Mouse (Mus musculus): ENCODE data around the gene Tssk3. TPM values are rescaled to one million over a fixed set of nuclear protein-coding genes. Genes with fewer than 3 reads are reported as not detected.

The Tssk3 gene
- polyA plus RNA-seq, 1 experiment = not detected

DNA sequence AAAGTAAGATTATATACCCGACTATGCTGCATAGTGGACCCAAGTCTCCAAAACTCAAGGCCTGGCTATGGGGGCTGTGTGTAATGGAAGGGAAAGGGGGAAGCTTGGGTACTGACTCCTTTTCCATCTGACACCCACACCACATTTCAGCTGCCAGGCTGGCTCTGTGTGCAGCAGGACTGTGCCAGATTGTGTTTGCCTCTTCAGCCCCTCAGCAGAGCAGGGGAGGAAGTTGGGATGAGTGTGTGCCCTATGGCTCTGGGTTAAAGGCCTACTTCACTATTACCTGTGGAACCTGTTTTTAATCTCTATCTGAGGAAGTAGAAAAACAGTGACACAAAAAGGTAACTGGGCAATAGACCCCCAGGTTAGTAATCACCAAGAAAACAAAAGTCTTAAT is 9.7 kb downstream of the Tssk3 start:
- 88% methylated on average over 1 of the region's 1 CpGs for WGBS
- Histone ChIP-seq H3K4me1 (ENCODE audit: control insufficient read depth, insufficient read depth, low read length) (no peaks in the 10 kb centered on the region; the same call in 1 of the 2 replicates), H3K27ac (ENCODE audit: insufficient read depth, low read depth, low read length) (no peak overlapping the region), H3K4me3 (ENCODE audit: insufficient read depth, low read depth, low read length) (no peak overlapping the region)
- no peak for TF ChIP-seq CTCF (IDR thresholded peaks at IDR 0.05; ENCODE audit: insufficient read depth, low read depth, low read length)
- TF ChIP-seq POLR2A (IDR thresholded peaks at IDR 0.05; ENCODE audit: insufficient read depth, low read depth, low read length) = no peak

DNA sequence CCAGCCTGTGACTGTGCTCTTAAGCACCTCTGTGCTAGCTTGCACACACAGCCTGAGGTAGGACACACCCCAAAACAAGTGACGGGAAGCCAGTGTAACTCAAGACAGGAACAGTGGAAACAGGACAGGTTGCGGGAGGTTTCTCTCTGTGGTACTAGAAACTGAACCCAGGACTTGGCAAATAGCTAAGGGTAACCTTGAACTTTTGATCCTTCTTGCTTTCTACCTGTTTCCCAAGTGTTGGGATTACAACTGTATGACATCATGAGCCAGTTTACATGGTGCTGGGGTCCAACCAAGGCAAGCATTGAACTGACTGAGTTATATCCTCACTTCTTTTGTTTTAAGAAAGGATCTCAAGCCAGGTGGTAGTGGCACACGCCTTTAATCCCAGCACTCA is 11.0 kb downstream of the Tssk3 start:
- Histone ChIP-seq H3K27ac (ENCODE audit: insufficient read depth, low read depth, low read length) (no peak overlapping the region), H3K4me1 (ENCODE audit: control insufficient read depth, insufficient read depth, low read length) (no peaks in the 10 kb centered on the region; the same call in 1 of the 2 replicates), H3K4me3 (ENCODE audit: insufficient read depth, low read depth, low read length) (no peak overlapping the region)
- 90% methylated on average over 3 of the region's 3 CpGs for WGBS
- TF ChIP-seq POLR2A (IDR thresholded peaks at IDR 0.05; ENCODE audit: insufficient read depth, low read depth, low read length) (no peak), CTCF (IDR thresholded peaks at IDR 0.05; ENCODE audit: insufficient read depth, low read depth, low read length) (no peak)

DNA sequence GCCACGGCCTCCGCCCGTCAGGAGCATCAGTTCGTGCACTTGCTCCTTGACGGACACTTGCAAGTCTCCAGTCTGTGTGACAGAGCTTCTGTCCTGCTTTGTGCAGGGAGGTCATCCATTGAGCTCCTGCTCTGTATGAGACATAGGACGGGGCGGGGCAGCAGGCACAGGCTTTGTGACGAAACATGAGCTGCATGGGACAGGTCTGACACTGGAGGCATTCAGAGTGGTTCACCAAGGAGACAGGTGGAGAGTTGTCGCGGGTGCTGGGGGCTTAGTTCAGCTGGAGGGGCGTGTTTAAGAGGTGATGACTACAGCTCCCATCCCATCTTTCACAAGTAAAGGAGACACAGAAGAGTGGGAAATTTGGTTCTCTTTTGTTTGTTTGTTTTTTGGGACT is 14.8 kb downstream of the Tssk3 start:
- Histone ChIP-seq H3K27ac (ENCODE audit: insufficient read depth, low read depth, low read length) (no peak overlapping the region), H3K4me3 (ENCODE audit: insufficient read depth, low read depth, low read length) (no peak overlapping the region), H3K4me1 (ENCODE audit: control insufficient read depth, insufficient read depth, low read length) (no peaks in the 10 kb centered on the region; the same call in 1 of the 2 replicates)
- TF ChIP-seq POLR2A (IDR thresholded peaks at IDR 0.05; ENCODE audit: insufficient read depth, low read depth, low read length) = no peak
- no peak for TF ChIP-seq CTCF (IDR thresholded peaks at IDR 0.05; ENCODE audit: insufficient read depth, low read depth, low read length)
- WGBS = 92% methylated on average over 11 of the region's 11 CpGs

DNA sequence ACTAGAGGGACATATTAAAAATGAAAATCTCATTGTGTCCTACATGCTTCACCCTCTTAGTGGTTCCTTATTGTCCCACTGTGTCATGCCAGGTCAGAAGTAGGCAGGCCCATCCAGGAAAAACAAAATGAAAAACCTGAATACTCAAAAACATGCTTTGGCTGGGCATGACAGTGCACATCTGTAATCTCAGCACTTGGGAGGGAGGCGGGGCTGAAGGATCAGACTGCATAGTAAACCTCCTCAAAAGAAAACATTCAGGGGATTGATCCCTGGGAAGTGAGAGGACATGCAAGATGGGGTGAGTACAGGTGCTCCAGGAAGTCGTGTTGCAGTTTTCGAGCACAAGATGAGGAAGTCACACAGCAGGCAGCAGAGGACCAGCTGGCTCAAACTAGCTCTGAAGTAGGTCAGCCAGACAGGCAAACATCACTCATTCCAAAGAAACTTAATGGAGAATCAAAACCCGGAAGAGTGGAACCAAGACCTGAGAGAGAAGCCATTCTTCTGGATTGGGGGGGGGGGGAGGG is 26.5 kb downstream of the Tssk3 start:
- WGBS = 76% methylated on average over 4 of the region's 4 CpGs
- TF ChIP-seq POLR2A (IDR thresholded peaks at IDR 0.05; ENCODE audit: insufficient read depth, low read depth, low read length) = no peak
- no peak for TF ChIP-seq CTCF (IDR thresholded peaks at IDR 0.05; ENCODE audit: insufficient read depth, low read depth, low read length)
- Histone ChIP-seq H3K4me1 (ENCODE audit: control insufficient read depth, insufficient read depth, low read length) (peaks cover 8% of the 10 kb centered on the region), H3K4me3 (ENCODE audit: insufficient read depth, low read depth, low read length) (no peak overlapping the region), H3K27ac (ENCODE audit: insufficient read depth, low read depth, low read length) (no peak overlapping the region)

DNA sequence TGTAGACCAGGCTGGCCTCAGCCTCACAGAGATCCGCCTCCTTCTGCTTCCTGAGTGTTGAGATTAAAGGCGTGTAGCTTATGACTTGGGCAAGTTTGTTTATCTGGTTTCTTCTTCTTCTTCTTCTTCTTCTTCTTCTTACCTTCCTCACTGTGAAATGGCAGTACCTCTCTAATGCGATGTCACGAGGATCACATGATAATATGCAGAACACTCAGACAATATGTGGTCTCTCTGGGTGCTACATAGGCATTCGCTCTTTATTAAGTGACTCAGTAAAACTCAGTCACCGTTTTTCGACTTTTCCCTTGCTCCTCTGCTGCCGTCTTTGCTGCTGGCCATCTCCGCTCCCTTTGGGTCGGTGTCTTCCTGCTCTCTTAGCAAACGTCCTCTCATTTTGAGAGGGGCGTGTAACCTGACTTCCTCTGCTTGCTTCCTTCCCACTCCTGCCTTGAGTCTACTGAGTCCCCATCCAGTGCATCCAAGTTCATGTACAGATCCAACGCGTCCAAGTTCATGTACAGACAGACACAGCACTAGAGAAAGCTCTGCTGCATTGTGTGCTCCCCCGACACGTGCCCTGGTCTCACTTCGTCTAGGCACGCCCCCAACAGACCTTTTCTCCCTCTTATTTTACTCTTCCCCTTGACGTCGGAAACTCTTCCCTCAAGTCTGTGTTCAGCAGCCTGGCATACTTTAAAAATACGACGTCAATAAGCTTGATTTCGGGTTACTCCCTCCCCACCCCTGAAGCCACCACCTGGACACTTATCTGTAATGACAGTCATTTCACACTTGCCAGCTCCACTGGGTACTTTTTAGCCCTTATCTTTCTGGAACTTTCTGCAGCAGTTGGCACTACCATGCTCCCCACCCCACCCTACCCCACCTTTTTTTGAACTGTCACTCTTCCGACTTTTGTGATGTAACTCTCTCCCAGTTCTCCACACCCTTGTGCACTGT is 27.4 kb downstream of the Tssk3 start:
- TF ChIP-seq CTCF (IDR thresholded peaks at IDR 0.05; ENCODE audit: insufficient read depth, low read depth, low read length) = no peak
- 81% methylated on average over 24 of the region's 24 CpGs for WGBS
- H3K27ac ChIP-seq (ENCODE audit: insufficient read depth, low read depth, low read length) = no peak overlapping the region
- H3K4me3 ChIP-seq (ENCODE audit: insufficient read depth, low read depth, low read length) = no peak overlapping the region
- peaks cover 8% of the 10 kb centered on the region for H3K4me1 ChIP-seq (ENCODE audit: control insufficient read depth, insufficient read depth, low read length)

DNA sequence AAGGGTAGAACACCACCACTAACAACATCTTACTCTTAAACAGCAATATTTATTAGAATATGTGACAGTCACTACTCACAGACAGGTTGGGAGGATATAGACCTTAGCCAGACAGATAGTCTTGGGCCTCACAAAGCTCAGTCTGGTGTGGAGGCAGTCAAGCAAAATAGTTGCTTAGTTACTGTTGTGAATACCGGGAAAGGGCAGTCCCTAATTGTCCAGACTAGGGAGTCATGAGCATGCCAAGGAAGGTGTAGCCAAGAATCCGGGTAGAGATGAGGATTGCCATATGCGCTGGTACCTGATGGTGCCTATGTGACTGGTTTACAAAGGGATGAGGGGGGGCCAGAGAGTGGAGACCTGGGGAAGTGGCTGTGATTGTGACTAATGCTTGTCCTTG is 28.7 kb downstream of the Tssk3 start:
- H3K4me1 ChIP-seq (ENCODE audit: control insufficient read depth, insufficient read depth, low read length) = peaks cover 8% of the 10 kb centered on the region
- no peak for TF ChIP-seq POLR2A (IDR thresholded peaks at IDR 0.05; ENCODE audit: insufficient read depth, low read depth, low read length)
- no peak overlapping the region; the same call in 1 of the 2 replicates for H3K27ac ChIP-seq (ENCODE audit: insufficient read depth, low read depth, low read length)
- WGBS = 16% methylated on average over 3 of the region's 3 CpGs
- H3K4me3 ChIP-seq (ENCODE audit: insufficient read depth, low read depth, low read length) = peak overlapping the region; percentile 98

DNA sequence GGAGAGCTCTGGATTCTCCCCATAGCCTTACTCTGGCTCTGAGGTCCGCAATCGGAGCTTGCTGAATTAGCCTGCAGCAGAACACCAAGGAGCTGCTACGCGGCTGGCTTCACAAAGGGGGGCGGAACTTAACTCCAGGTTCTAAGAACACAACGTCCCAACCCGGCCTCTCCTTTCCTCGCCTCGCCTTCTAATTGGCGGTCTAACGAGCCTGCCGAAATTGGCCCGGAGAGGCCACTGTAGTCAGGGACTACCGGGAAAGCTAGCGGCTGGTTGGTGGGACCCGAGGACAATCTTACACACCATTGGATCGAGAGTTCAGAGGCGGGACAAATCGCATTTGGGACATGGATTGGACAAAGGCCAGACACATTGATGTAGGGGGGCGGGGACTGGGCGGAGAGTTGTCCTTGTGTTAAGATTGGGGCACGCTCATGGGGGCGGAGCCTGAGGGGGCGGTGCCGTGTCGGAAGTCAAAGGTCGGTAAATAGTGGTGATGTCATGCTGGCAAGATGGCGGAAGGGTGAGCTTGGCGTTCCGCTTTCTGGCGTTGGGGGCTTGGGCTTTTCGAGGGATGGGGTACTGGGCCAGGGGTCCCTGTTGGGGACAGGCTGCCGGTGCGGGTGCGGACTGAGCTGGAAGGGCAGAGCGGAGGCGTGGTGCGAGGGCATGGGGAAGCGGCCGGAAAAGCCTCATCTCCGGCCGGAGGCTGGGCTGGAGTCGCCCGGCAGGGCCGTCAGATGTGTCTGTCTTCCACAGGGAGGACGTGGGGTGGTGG is 29.4 kb downstream of the Tssk3 start, which contains the start of gene Bsdc1:
Gene Bsdc1 (plus strand): TSS at position 399 of the 778 bp plus-strand sequence.
- under 1% methylated on average over 46 of the region's 46 CpGs for WGBS

DNA sequence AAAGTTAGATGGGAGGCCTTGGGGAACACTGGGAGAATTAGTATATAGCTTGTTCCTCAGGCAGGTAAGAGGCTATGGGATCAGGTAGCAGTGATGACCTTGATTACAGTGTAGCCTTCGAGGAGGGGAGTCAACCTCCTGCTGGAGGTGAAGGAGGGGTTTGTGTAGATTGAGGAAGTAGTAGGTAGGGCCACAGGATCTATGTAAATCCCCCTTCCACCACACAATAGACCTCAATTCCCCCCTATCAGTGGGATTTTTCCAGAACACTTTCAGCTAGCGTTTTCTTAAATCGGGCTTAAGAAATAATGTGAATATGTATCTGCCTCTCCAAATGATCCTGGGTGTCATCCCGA is 30.0 kb downstream of the Tssk3 start:
- peak overlapping the region; percentile 91 for H3K27ac ChIP-seq (ENCODE audit: insufficient read depth, low read depth, low read length)
- WGBS = under 1% methylated on average over 4 of the region's 4 CpGs

More for the DNA sequence above, 29.4 kb downstream of the Tssk3 start, which contains the start of gene Bsdc1:
- Histone ChIP-seq H3K27ac (ENCODE audit: insufficient read depth, low read depth, low read length) (peak within 1 kb of the TSS; percentile 91), H3K4me1 (ENCODE audit: control insufficient read depth, insufficient read depth, low read length) (peaks cover 8% of the 10 kb centered on the region), H3K4me3 (ENCODE audit: insufficient read depth, low read depth, low read length) (peak within 1 kb of the TSS; percentile 98)
- TF ChIP-seq POLR2A (IDR thresholded peaks at IDR 0.05; ENCODE audit: insufficient read depth, low read depth, low read length) (peak; percentile 36), CTCF (IDR thresholded peaks at IDR 0.05; ENCODE audit: insufficient read depth, low read depth, low read length) (no peak)

More for the DNA sequence above, 30.0 kb downstream of the Tssk3 start:
- Histone ChIP-seq H3K4me1 (ENCODE audit: control insufficient read depth, insufficient read depth, low read length) (peaks cover 8% of the 10 kb centered on the region), H3K4me3 (ENCODE audit: insufficient read depth, low read depth, low read length) (peak overlapping the region; percentile 54)
- no peak for TF ChIP-seq CTCF (IDR thresholded peaks at IDR 0.05; ENCODE audit: insufficient read depth, low read depth, low read length)
- no peak for TF ChIP-seq POLR2A (IDR thresholded peaks at IDR 0.05; ENCODE audit: insufficient read depth, low read depth, low read length)
